Mouse (Mus musculus): ENCODE measurements around the gene Brpf3.

DNA sequence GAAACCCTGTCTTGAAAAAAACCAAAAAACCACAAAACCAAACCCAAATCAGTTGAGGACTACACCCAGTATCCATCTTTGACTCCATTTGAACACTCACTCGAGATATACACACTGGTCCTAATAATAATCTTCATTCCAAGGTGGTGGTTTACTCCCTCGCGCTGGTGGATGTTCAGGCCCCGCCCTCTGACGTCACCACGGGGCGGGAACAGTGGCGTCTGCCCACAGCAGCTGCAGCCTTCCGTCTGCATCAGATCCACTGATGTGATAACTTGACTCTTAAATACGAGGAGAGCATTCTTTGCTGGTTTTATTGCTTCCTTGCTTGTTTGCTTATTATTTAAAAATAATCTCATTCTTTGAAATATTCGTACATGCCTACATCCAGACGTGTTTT, 81.4 kb downstream of the Brpf3 start:
- TF ChIP-seq CTCF (IDR thresholded peaks at IDR 0.05; ENCODE audit: borderline replicate concordance, extremely low read depth, insufficient read depth, insufficient read length): no peak
- no peak for TF ChIP-seq POLR2A (IDR thresholded peaks at IDR 0.05; ENCODE audit: borderline replicate concordance, extremely low read depth, insufficient read depth, insufficient read length, poor library complexity, severe bottlenecking)

Data from brain, embryonic 14.5 days (tissue).